Mouse (Mus musculus) ES-E14 (cell line): ENCODE measurements around the gene Kiss1r.
"Not testable (repeated sequence)": the region's sequence is repeated elsewhere in the genome, so short reads cannot be mapped to it uniquely, and the experiment has no call there.

Experiments used
- HCFC1 ChIP-seq: IDR thresholded peaks from 2 replicates; pipeline ENCODE4 v1.6.1; 2012; ENCODE audit warnings: low read length, inconsistent platforms, borderline replicate concordance; ENCODE audit not compliant: insufficient read depth
- ZC3H11A ChIP-seq: IDR thresholded peaks from 2 replicates; pipeline ENCODE4 v1.6.1; 2012; ENCODE audit warnings: low read depth, mild to moderate bottlenecking, inconsistent platforms, low read length, borderline replicate concordance
- ZNF384 ChIP-seq: IDR thresholded peaks from 2 replicates; pipeline ENCODE4 v1.6.1; 2012; ENCODE audit warnings: low read depth, low read length, inconsistent platforms

DNA sequence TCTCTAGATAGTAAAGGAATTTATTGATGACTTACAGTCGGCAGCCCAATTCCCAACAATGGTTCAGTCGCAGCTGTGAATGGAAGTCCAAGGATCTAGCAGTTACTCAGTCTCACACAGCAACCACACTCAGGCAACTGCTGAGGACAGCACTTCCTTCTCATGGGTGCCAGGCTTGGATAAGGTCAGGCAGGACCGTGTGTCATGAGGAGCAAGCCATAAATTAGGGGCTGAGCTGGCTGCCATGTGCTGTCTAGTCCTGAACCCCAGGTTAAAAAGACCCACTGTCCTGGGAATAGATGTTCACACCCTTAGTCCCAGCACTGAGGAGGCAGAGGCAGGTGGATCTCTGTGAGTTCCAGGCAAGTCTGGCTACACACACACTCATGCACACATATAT is 31.8 kb upstream of the Kiss1r start:
- not testable (repeated sequence) for TF ChIP-seq ZC3H11A, HCFC1, ZNF384
